Comparison of ENCODE assay signal across 8 mouse cellular contexts in the genomic region with DNA sequence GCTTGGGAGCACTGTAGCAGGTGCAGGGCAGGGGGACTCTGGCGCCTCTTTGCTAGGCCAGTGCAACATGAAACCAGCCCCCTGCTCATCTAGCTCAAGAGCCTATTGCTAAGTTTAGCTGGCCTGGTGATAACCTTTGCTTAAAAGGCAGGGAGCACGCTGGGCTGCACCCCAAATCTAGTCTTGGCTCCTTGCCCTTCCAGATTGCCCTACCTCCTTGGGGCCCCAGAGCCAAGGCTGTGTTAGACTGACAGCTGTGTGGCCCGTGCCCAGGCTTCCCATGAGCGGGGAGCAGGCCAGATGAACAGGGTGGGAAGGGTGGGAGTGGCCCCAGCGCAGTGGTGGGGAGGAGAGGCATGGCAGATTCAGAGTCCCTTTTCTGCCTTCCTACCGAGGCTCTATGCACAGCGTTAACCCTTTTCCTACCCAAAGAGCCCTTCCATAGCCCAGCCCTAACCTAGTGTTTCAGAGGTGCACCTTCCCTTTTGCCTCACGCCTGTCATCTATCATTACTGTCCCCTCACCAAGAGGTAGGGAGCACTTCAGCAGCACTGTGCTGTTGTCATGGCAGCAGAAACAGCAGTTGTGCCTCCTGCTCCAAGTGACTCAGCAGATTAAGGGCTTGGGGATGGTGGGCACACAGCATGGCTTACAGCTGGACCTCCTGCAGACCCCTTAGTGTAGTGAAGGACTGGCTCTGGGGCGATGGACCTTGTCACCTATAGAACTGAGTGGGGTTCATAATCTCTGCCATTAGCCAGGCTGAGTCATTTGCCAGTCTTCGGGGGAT. TPM values are rescaled to one million over a fixed set of nuclear protein-coding genes. Genes with fewer than 3 reads are reported as not detected.
DNase-seq lines count a peak whose midpoint lies in the region; ATAC-seq and TF ChIP-seq lines count a peak whose summit lies in the region.

No protein-coding gene starts in this region.

- H3K4me1 ChIP-seq in lung, embryonic 14.5 days (ENCODE audit: insufficient read depth), result peaks cover 20% of the 10 kb centered on the region
- H3K4me1 ChIP-seq in hindbrain, embryonic 15.5 days (replicated peaks), result peaks cover 40% of the 10 kb centered on the region
- H3K4me1 ChIP-seq in liver, embryonic 15.5 days (replicated peaks), result peaks cover 64% of the 10 kb centered on the region
- peaks cover 15% of the 10 kb centered on the region for H3K4me1 ChIP-seq in small intestine, adult 2 months (ENCODE audit: control insufficient read depth, insufficient read depth, insufficient read length, low read length)

- no peaks in the 10 kb centered on the region for H3K9me3 ChIP-seq in lung, embryonic 14.5 days (ENCODE audit: low read depth, low read length)
- no peaks in the 10 kb centered on the region for H3K9me3 ChIP-seq in hindbrain, embryonic 15.5 days
- no peaks in the 10 kb centered on the region for H3K9me3 ChIP-seq in liver, embryonic 15.5 days (replicated peaks)

- peak; percentile 16; the same call in 1 of the 2 replicates for ATAC-seq in lung, embryonic 14.5 days (ENCODE audit: insufficient read depth)
- ATAC-seq in hindbrain, embryonic 15.5 days (ENCODE audit: low FRiP score, low read depth), result no peak
- 0 out of 2 replicates have a peak, but pooled peaks have one; percentile 6 for ATAC-seq in liver, embryonic 15.5 days (ENCODE audit: insufficient read depth)

- H3K36me3 ChIP-seq in lung, embryonic 14.5 days (ENCODE audit: insufficient read depth), result peaks cover 76% of the 10 kb centered on the region
- peaks cover 41% of the 10 kb centered on the region for H3K36me3 ChIP-seq in hindbrain, embryonic 15.5 days
- H3K36me3 ChIP-seq in liver, embryonic 15.5 days (replicated peaks), result peaks cover 71% of the 10 kb centered on the region
- peaks cover 30% of the 10 kb centered on the region for H3K36me3 ChIP-seq in small intestine, adult 2 months (ENCODE audit: control insufficient read depth, insufficient read depth, low read length)

- no peak for TF ChIP-seq CTCF in lung, embryonic 14.5 days (IDR thresholded peaks at IDR 0.05; ENCODE audit: low read depth)
- no peak for TF ChIP-seq CTCF in small intestine, adult 2 months (IDR thresholded peaks at IDR 0.05; ENCODE audit: extremely low read depth, insufficient read length, insufficient replicate concordance, low read depth, low read length)

- peak overlapping the region; percentile 98 for H3K27ac ChIP-seq in lung, embryonic 14.5 days (ENCODE audit: low read depth)
- peak overlapping the region; percentile 93 for H3K27ac ChIP-seq in hindbrain, embryonic 15.5 days (replicated peaks)
- H3K27ac ChIP-seq in liver, embryonic 15.5 days (replicated peaks), result peak overlapping the region; percentile 91
- peak overlapping the region; percentile 90 for H3K27ac ChIP-seq in small intestine, adult 2 months (ENCODE audit: insufficient read depth, low read depth, low read length)

- no peaks in the 10 kb centered on the region for H3K27me3 ChIP-seq in lung, embryonic 14.5 days (ENCODE audit: insufficient read depth, low read length)
- no peaks in the 10 kb centered on the region for H3K27me3 ChIP-seq in hindbrain, embryonic 15.5 days
- H3K27me3 ChIP-seq in liver, embryonic 15.5 days, result no peaks in the 10 kb centered on the region
- no peaks in the 10 kb centered on the region for H3K27me3 ChIP-seq in small intestine, adult 2 months (ENCODE audit: control insufficient read depth, insufficient read depth, low read length)

- H3K4me2 ChIP-seq in lung, embryonic 14.5 days, result peak overlapping the region; percentile 98
- peak overlapping the region; percentile 95 for H3K4me2 ChIP-seq in hindbrain, embryonic 15.5 days
- peak overlapping the region; percentile 95 for H3K4me2 ChIP-seq in liver, embryonic 15.5 days

- DNase-seq in lung, embryonic 14.5 days, result peak; percentile 63
- no peak for DNase-seq in lung, postnatal 25 days (ENCODE audit: low spot score)
- DNase-seq in brain, adult 2 months (ENCODE audit: low read depth, low spot score), result peak; percentile 81
- DNase-seq in frontal cortex, postnatal 36 days (ENCODE audit: low spot score in 2 of 2), result peak; percentile 55 to 58
- no peak for DNase-seq in ovary, postnatal 14 days (ENCODE audit: low spot score)

- 14% methylated on average over 10 of the region's 10 CpGs for WGBS in lung, embryonic 14.5 days
- 17% methylated on average over 10 of the region's 10 CpGs for WGBS in hindbrain, embryonic 15.5 days
- WGBS in liver, embryonic 15.5 days (ENCODE audit: insufficient replicate concordance), result 21% methylated on average over 10 of the region's 10 CpGs
- WGBS in small intestine, adult 2 months, result 14% methylated on average over 10 of the region's 10 CpGs

- TF ChIP-seq POLR2A in small intestine, adult 2 months (IDR thresholded peaks at IDR 0.05; ENCODE audit: low read depth, low read length), result no peak

- H3K9ac ChIP-seq in lung, embryonic 14.5 days, result peak overlapping the region; percentile 65
- H3K9ac ChIP-seq in hindbrain, embryonic 15.5 days, result peak overlapping the region; percentile 50
- H3K9ac ChIP-seq in liver, embryonic 15.5 days, result peak overlapping the region; percentile 85; the same call in 1 of the 2 replicates

- peak overlapping the region; percentile 95 for H3K4me3 ChIP-seq in lung, embryonic 14.5 days (ENCODE audit: low read depth, low read length)
- H3K4me3 ChIP-seq in hindbrain, embryonic 15.5 days, result peak overlapping the region; percentile 91; the same call in 1 of the 2 replicates
- H3K4me3 ChIP-seq in liver, embryonic 15.5 days (replicated peaks), result peak overlapping the region; percentile 88
- peak overlapping the region; percentile 80 for H3K4me3 ChIP-seq in small intestine, adult 2 months (ENCODE audit: low read depth, low read length)

RNA-seq across cellular contexts. Expression of gene Gapdh, which starts 0.8 kb away (rescaled TPM):
- polyA plus RNA-seq in lung, embryonic 14.5 days (2014; fragmentation: Nextera tagmentation; extraction: Ambion mirVana), result 1,954 TPM in 2 replicates
- polyA plus RNA-seq in hindbrain, embryonic 15.5 days (2015; fragmentation: Nextera tagmentation; extraction: Ambion mirVana), result 1,531 and 1,630 TPM in 2 replicates
- polyA plus RNA-seq in liver, embryonic 15.5 days (2015; fragmentation: Nextera tagmentation; extraction: Ambion mirVana), result 1,016 and 1,025 TPM in 2 replicates
- 2,785 and 3,321 TPM in 2 replicates for polyA plus RNA-seq in small intestine, adult 2 months (2012; rRNA removed)

RNA-seq across cellular contexts. Expression of gene Iffo1, which starts 22.0 kb away (rescaled TPM):
- 6.0 and 6.2 TPM in 2 replicates for polyA plus RNA-seq in lung, embryonic 14.5 days (2014; fragmentation: Nextera tagmentation; extraction: Ambion mirVana)
- 22.1 and 23.7 TPM in 2 replicates for polyA plus RNA-seq in hindbrain, embryonic 15.5 days (2015; fragmentation: Nextera tagmentation; extraction: Ambion mirVana)
- 4.3 and 5.2 TPM in 2 replicates for polyA plus RNA-seq in liver, embryonic 15.5 days (2015; fragmentation: Nextera tagmentation; extraction: Ambion mirVana)
- polyA plus RNA-seq in small intestine, adult 2 months (2012; rRNA removed), result 7.0 and 13.0 TPM in 2 replicates

RNA-seq across cellular contexts. Expression of gene Ncapd2, which starts 24.4 kb away (rescaled TPM):
- 151 and 167 TPM in 2 replicates for polyA plus RNA-seq in lung, embryonic 14.5 days (2014; fragmentation: Nextera tagmentation; extraction: Ambion mirVana)
- polyA plus RNA-seq in hindbrain, embryonic 15.5 days (2015; fragmentation: Nextera tagmentation; extraction: Ambion mirVana), result 51.3 and 57.1 TPM in 2 replicates
- polyA plus RNA-seq in liver, embryonic 15.5 days (2015; fragmentation: Nextera tagmentation; extraction: Ambion mirVana), result 93.2 and 109 TPM in 2 replicates
- polyA plus RNA-seq in small intestine, adult 2 months (2012; rRNA removed), result 24.3 and 53.4 TPM in 2 replicates

RNA-seq across cellular contexts. Expression of gene Mrpl51, which starts 24.5 kb away (rescaled TPM):
- polyA plus RNA-seq in lung, embryonic 14.5 days (2014; fragmentation: Nextera tagmentation; extraction: Ambion mirVana), result 202 and 205 TPM in 2 replicates
- polyA plus RNA-seq in hindbrain, embryonic 15.5 days (2015; fragmentation: Nextera tagmentation; extraction: Ambion mirVana), result 148 and 150 TPM in 2 replicates
- 145 and 160 TPM in 2 replicates for polyA plus RNA-seq in liver, embryonic 15.5 days (2015; fragmentation: Nextera tagmentation; extraction: Ambion mirVana)
- 41.6 and 62.7 TPM in 2 replicates for polyA plus RNA-seq in small intestine, adult 2 months (2012; rRNA removed)

RNA-seq across cellular contexts. Expression of gene Nop2, which starts 35.3 kb away (rescaled TPM):
- 58.5 and 70.6 TPM in 2 replicates for polyA plus RNA-seq in lung, embryonic 14.5 days (2014; fragmentation: Nextera tagmentation; extraction: Ambion mirVana)
- 47.7 and 49.7 TPM in 2 replicates for polyA plus RNA-seq in hindbrain, embryonic 15.5 days (2015; fragmentation: Nextera tagmentation; extraction: Ambion mirVana)
- 32.1 and 33.5 TPM in 2 replicates for polyA plus RNA-seq in liver, embryonic 15.5 days (2015; fragmentation: Nextera tagmentation; extraction: Ambion mirVana)
- polyA plus RNA-seq in small intestine, adult 2 months (2012; rRNA removed), result 6.5 and 7.8 TPM in 2 replicates

Comparison
In these comparisons a context has a peak if more than half of its experiments do, and no peak if none do; other contexts are left out.
1. DNase-seq: peak in lung, embryonic 14.5 days (single experiment), brain, adult 2 months (single experiment) and frontal cortex, postnatal 36 days (2 of 2); none in lung, postnatal 25 days (single experiment) and ovary, postnatal 14 days (single experiment).
2. Peak in every context shown above with its lines, with median percentiles within 50 percentile points of each other: H3K27ac ChIP-seq, H3K4me2 ChIP-seq, H3K4me3 ChIP-seq and H3K9ac ChIP-seq.